Mouse (Mus musculus): ENCODE measurements around the gene Kank1.

DNA sequence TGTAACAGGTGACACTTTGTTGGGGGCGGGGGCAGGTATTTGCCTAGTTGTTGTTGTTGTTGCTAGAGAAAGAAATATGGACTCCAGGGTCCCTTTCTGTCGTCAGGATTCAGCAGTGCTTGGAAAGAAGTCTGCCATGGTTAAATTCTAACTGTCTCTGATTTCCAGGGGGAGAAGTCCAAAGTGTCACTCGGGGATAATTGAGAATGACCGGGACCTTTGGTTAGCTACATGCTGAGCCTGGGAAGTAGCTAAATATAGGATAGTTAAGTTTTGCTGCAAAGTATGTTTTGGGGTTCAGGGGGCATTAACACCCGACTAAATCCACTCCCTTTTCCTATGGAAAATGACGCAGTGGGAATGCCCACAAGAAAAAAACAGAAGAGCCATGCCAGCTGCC lies 169.2 kb downstream of the Kank1 start:
- TF ChIP-seq CTCF (conservative IDR thresholded peaks at IDR 0.05; ENCODE audit: low read length): no peak
- no peak for TF ChIP-seq POU5F1 (IDR thresholded peaks at IDR 0.05; ENCODE audit: borderline replicate concordance, low read length)
- no peak for TF ChIP-seq NANOG (IDR thresholded peaks at IDR 0.05; ENCODE audit: borderline replicate concordance, low read length)
